Mouse (Mus musculus) stomach, postnatal 0 days (tissue): ENCODE data around the gene B4galnt2. TPM values are rescaled to one million over a fixed set of nuclear protein-coding genes. Genes with fewer than 3 reads are reported as not detected.
"Not testable (repeated sequence)": the region's sequence is repeated elsewhere in the genome, so short reads cannot be mapped to it uniquely, and the experiment has no call there.

ENCODE experiments used
- ATAC-seq: fragments of 200-750 bp; cut with Nextera tagmentation; 2 replicates; pipeline ENCODE4 v1.8.0; 2017; ENCODE audit not compliant: low FRiP score, low TSS enrichment
- DNase-seq: peaks from one replicate; pipeline ENCODE4 v3.0.0-alpha.2; 2016; ENCODE audit warnings: low spot score
- H3K27ac ChIP-seq: fragments of 300-500 bp; sonication (generic); replicated peaks from 2 replicates; pipeline ENCODE4 v1.5.1; 2014; ENCODE audit warnings: mild to moderate bottlenecking, control low read depth
- H3K27me3 ChIP-seq: fragments of 300-500 bp; sonication (generic); 2 replicates; pipeline ENCODE4 v1.6.1; 2014; ENCODE audit warnings: low read length; ENCODE audit not compliant: control insufficient read depth, insufficient read depth
- H3K36me3 ChIP-seq: fragments of 300-500 bp; sonication (generic); 2 replicates; pipeline ENCODE4 v1.6.1; 2014; ENCODE audit warnings: low read length, mixed read lengths; ENCODE audit not compliant: control insufficient read depth, insufficient read depth
- H3K4me1 ChIP-seq: fragments of 300-500 bp; sonication (generic); replicated peaks from 2 replicates; pipeline ENCODE4 v1.6.1; 2014; ENCODE audit warnings: antibody characterized with exemption; ENCODE audit not compliant: control insufficient read depth, insufficient read depth
- H3K4me2 ChIP-seq: fragments of 300-500 bp; sonication (generic); replicated peaks from 2 replicates; pipeline ENCODE4 v1.6.1; 2014; ENCODE audit warnings: low read depth, mild to moderate bottlenecking, control low read depth, moderate library complexity
- H3K4me3 ChIP-seq: fragments of 300-500 bp; sonication (generic); 2 replicates; pipeline ENCODE4 v1.5.1; 2014; ENCODE audit warnings: low read depth, low read length, control low read depth
- H3K9ac ChIP-seq: fragments of 300-500 bp; sonication (generic); 2 replicates; pipeline ENCODE4 v1.6.1; 2014; ENCODE audit warnings: mild to moderate bottlenecking, low read length, control low read depth, mixed read lengths
- H3K9me3 ChIP-seq: fragments of 300-500 bp; sonication (generic); 2 replicates; pipeline ENCODE4 v1.6.1; 2016; ENCODE audit warnings: low read length; ENCODE audit not compliant: control insufficient read depth
- CTCF ChIP-seq: IDR thresholded peaks from 2 replicates; pipeline ENCODE4 v1.5.1; 2016; ENCODE audit warnings: antibody characterized with exemption, low read depth, mild to moderate bottlenecking, moderate library complexity
- EP300 ChIP-seq: optimal IDR thresholded peaks from 2 replicates; pipeline ENCODE3; 2016; ENCODE audit warnings: antibody characterized with exemption
- WGBS: fragments of 180-500 bp; shearing (Covaris S2); extraction: QIAGEN DNeasy Blood & Tissue Kit; methylation state at CpG from one replicate; pipeline ENCODE4 v1.1.7; 2014; 5-methylcytosine and 5-hydroxymethylcytosine counted together
- polyA plus RNA-seq: library from polyadenylated mRNA; unstranded; fragments of >200 nt; fragmentation: Nextera tagmentation; extraction: Ambion mirVana; gene quantifications from 2 replicates; pipeline ENCODE4 v1.2.1, GENCODE M21; 2015

The B4galnt2 gene
- polyA plus RNA-seq, 1 experiment from 2014 or later = 4.6 TPM

GRCm38 (mm10) chr11:95945838-95946472, 31.3 kb upstream of the B4galnt2 start:
- WGBS = 62% methylated on average over 13 of the region's 13 CpGs
- ATAC-seq = no peak
- no peak for TF ChIP-seq CTCF
- TF ChIP-seq EP300 = no peak
- Histone ChIP-seq H3K9ac (no peak overlapping the region), H3K4me3 (no peak overlapping the region), H3K4me2 (no peak overlapping the region), H3K27ac (no peak overlapping the region), H3K4me1 (no peaks in the 10 kb centered on the region), H3K9me3 (no peaks in the 10 kb centered on the region), H3K27me3 (no peaks in the 10 kb centered on the region), H3K36me3 (no peaks in the 10 kb centered on the region)
- no peak for DNase-seq

DNA sequence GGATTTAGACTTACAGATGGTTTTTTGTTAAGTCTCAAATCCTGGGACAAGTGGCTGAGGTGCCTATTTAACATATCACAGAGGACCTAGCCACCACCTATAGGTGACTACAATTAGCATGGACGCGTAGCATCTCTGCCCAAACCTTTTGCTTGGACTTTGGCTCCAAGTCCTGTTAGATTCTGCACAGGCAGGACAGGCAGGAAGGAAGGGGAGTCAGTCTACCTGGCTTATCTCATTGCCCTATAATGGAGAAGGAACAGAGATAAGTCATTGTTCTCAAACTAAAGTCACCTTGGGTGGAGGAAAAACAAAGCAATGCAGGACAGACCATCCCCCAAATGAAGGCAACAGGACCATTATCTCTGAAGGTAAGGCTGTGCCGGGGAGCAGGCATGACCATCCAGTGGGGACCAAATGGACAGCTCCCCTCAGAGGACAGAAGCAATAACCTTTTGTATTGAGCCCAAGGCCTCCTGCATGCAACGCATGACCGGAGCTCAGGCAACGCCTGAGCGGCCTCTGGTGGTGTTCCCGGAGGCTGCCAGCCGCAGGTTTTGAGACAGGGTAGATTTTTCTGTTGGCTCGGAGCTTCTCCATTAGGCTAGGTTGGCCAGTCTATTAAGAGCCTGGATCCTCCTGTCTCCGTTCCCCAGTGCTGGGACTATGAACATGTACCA, 25.3 kb upstream of the B4galnt2 start:
- Histone ChIP-seq H3K9ac (no peak overlapping the region), H3K36me3 (no peaks in the 10 kb centered on the region), H3K4me2 (no peak overlapping the region), H3K27ac (no peak overlapping the region), H3K9me3 (no peaks in the 10 kb centered on the region), H3K4me3 (no peak overlapping the region), H3K4me1 (no peaks in the 10 kb centered on the region), H3K27me3 (no peaks in the 10 kb centered on the region)
- WGBS = 31% methylated on average over 11 of the region's 11 CpGs
- peak; percentile 68 for DNase-seq
- ATAC-seq = peak; percentile 54; the same call in 1 of the 2 replicates
- TF ChIP-seq EP300 = no peak
- peak; percentile 70 for TF ChIP-seq CTCF

DNA sequence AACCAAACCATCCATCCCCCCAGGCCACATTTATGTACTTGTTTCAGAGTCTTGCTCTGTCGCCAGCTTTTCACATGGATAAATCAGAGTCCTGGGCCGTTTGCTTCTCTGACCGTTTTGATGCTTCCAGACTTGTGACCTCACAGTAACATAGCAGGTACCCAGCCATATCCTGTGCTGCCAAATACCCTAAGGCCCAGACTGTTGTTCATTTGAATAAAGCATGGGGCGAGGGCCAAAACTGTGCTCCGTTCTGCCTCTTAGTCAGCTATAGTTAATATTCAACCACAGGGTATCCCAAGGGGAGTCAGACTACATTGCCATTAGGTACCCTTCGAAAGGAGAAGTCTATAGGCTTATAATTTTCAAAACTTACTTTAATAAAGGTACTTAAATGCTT, 21.7 kb upstream of the B4galnt2 start:
- H3K9me3 ChIP-seq = no peaks in the 10 kb centered on the region
- H3K27me3 ChIP-seq = no peaks in the 10 kb centered on the region
- H3K4me3 ChIP-seq = no peak overlapping the region
- no peak overlapping the region for H3K4me2 ChIP-seq
- H3K27ac ChIP-seq = no peak overlapping the region
- 72% methylated on average over 6 of the region's 6 CpGs for WGBS
- H3K4me1 ChIP-seq = no peaks in the 10 kb centered on the region
- TF ChIP-seq CTCF (no peak), EP300 (no peak)
- ATAC-seq = no peak
- DNase-seq = no peak
- H3K9ac ChIP-seq = no peak overlapping the region
- no peaks in the 10 kb centered on the region for H3K36me3 ChIP-seq

DNA sequence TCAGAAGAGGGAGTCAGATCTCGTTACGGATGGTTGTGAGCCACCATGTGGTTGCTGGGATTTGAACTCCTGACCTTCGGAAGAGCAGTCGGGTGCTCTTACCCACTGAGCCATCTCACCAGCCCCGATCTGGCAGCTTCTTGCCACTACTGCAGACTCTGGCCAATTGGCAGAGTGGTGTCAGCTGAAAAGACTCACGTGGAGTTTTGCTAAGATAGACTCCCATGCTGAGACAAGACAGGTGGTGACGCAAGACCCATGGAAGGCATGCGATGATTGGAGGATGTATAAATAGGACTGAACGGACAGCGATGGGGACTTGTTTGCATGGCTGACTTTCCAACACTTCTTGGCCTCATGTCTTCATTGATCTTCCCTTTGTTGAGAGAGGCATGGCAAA, 17.5 kb upstream of the B4galnt2 start:
- H3K27me3 ChIP-seq, H3K27ac ChIP-seq, H3K9ac ChIP-seq, H3K4me3 ChIP-seq, H3K9me3 ChIP-seq, ATAC-seq, H3K4me2 ChIP-seq, DNase-seq, H3K4me1 ChIP-seq, H3K36me3 ChIP-seq: not testable (repeated sequence)
- 86% methylated on average over 8 of the region's 10 CpGs for WGBS

DNA sequence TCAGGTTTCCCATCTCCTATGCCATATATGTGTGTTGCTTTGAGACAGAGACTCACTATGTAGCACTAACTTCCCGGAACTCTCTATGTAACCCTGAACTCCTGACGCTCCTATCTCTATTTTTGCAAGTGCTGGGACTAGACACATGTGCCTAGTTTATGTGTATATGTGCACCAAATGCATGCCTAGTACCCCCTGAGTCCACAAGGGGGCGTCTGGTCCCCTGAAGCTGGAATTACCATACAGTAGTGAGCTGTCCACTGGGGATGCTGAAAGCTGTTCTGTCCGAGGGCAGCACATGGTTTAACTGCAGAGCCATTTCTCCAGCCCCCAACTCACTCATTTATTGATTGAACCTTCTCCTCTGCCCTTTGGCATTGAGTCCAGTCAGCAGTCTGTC, 11.7 kb upstream of the B4galnt2 start:
- Histone ChIP-seq H3K4me3 (no peak overlapping the region), H3K27me3 (no peaks in the 10 kb centered on the region), H3K4me1 (no peaks in the 10 kb centered on the region), H3K27ac (no peak overlapping the region), H3K36me3 (no peaks in the 10 kb centered on the region), H3K9me3 (no peaks in the 10 kb centered on the region), H3K4me2 (no peak overlapping the region), H3K9ac (no peak overlapping the region)
- DNase-seq (no peak), ATAC-seq (no peak)
- no peak for TF ChIP-seq EP300
- peak; percentile 40 for TF ChIP-seq CTCF
- WGBS = 70% methylated on average over 4 of the region's 4 CpGs

DNA sequence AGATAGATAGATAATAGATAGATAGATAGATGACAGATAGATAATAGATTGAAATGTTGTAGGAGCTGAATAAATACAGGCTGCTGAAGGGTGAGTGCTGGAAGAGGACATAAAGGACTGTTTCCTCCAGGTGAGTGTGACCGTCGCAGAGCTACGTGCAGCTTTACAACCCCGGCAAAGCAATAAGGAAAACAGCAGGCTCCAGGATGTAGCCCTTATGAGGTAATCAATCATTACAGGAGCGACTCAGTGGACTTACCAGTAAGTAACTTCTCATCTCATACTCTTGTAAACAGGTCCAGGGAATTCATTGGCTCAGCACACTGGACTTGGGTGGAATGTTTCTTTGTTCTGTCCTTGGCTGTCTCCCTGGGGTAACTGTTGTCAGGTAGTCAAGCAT, 11.3 kb upstream of the B4galnt2 start:
- Histone ChIP-seq H3K4me2 (no peak overlapping the region), H3K27me3 (no peaks in the 10 kb centered on the region), H3K4me1 (no peaks in the 10 kb centered on the region), H3K9me3 (no peaks in the 10 kb centered on the region), H3K36me3 (no peaks in the 10 kb centered on the region), H3K9ac (no peak overlapping the region), H3K27ac (no peak overlapping the region), H3K4me3 (no peak overlapping the region)
- WGBS = 84% methylated on average over 5 of the region's 5 CpGs
- TF ChIP-seq EP300 (no peak), CTCF (no peak)
- DNase-seq (no peak), ATAC-seq (no peak)
